Mouse (Mus musculus) testis, postnatal 10 days (tissue): ENCODE measurements around the gene Acvr1b.
A peak's percentile ranks its signal among the peaks of the same experiment; 100 is the strongest.

ENCODE experiments used
- DNase-seq: peaks from one replicate; pipeline ENCODE4 v3.0.0; 2021; ENCODE audit warnings: low spot score

Acvr1b gene

GRCm38 (mm10) chr15:101251930-101252329, 78.1 kb downstream of the Acvr1b start:
- no peak for DNase-seq

GRCm38 (mm10) chr15:101252614-101253013, 78.7 kb downstream of the Acvr1b start:
- no peak for DNase-seq

- no peak for DNase-seq
Observed at GRCm38 (mm10) chr15:101253563-101253885, 79.7 kb downstream of the Acvr1b start.

GRCm38 (mm10) chr15:101253886-101254795, 80.3 kb downstream of the Acvr1b start, which contains the start of gene Nr4a1:
Gene Nr4a1, plus strand, starts transcription at chr15:101254269.
- DNase-seq = peak; percentile 79

GRCm38 (mm10) chr15:101255842-101256462, 82.1 kb downstream of the Acvr1b start:
- DNase-seq = peak; percentile 42

- peak; percentile 40 for DNase-seq
Observed at GRCm38 (mm10) chr15:101256463-101257206, 82.8 kb downstream of the Acvr1b start.

- DNase-seq = peak; percentile 44
Observed at GRCm38 (mm10) chr15:101258420-101258819, 84.6 kb downstream of the Acvr1b start.

GRCm38 (mm10) chr15:101259922-101260321, 86.1 kb downstream of the Acvr1b start:
- DNase-seq = no peak

GRCm38 (mm10) chr15:101260387-101260786, 86.5 kb downstream of the Acvr1b start:
- no peak for DNase-seq

GRCm38 (mm10) chr15:101260874-101261622, 87.2 kb downstream of the Acvr1b start:
- DNase-seq = no peak

- peak; percentile 38 for DNase-seq
Observed at GRCm38 (mm10) chr15:101262502-101262901, 88.6 kb downstream of the Acvr1b start.
